Mouse (Mus musculus) brain, embryonic 14.5 days (tissue): ENCODE data around the gene Scn9a.

Source experiments
- CTCF ChIP-seq: fragments of 200-500 bp; IDR thresholded peaks from 2 replicates; pipeline ENCODE4 v1.5.1; 2012; ENCODE audit warnings: inconsistent platforms, mild to moderate bottlenecking, moderate library complexity, borderline replicate concordance; ENCODE audit not compliant: insufficient read depth, insufficient read length; ENCODE audit errors: extremely low read depth
- POLR2A ChIP-seq: fragments of 200-500 bp; IDR thresholded peaks from 2 replicates; pipeline ENCODE4 v1.6.1; 2012; ENCODE audit warnings: mild to moderate bottlenecking, inconsistent platforms, borderline replicate concordance; ENCODE audit not compliant: poor library complexity, insufficient read depth, insufficient read length, severe bottlenecking; ENCODE audit errors: extremely low read depth

DNA sequence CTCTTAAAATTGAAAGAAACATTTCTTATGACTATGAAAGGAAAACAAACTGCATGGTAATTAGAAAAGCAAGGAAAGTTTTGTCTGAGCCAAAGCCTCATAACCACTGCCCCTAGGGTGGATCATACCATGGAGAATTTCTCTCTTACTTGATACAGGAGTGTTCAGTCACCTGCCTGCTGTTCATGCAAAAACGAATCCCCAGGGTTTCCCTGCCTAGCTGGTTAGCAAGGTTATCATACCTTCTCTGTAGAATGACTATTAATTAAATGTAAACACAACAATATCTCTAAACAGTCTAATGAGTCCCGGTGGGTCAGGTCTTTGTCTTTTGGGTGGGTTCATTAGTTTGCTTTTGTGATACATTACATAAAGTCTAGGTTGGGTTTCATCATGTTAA lies 123.3 kb downstream of the Scn9a start:
- TF ChIP-seq CTCF (no peak), POLR2A (no peak)
